Mouse (Mus musculus): Measurements from ENCODE around the gene Rapgef3. TPM values are rescaled to one million over a fixed set of nuclear protein-coding genes. Genes with fewer than 3 reads are reported as not detected.

Rapgef3 gene
- polyA plus RNA-seq, 1 experiment from 2014 or later, result 8.0 TPM

DNA sequence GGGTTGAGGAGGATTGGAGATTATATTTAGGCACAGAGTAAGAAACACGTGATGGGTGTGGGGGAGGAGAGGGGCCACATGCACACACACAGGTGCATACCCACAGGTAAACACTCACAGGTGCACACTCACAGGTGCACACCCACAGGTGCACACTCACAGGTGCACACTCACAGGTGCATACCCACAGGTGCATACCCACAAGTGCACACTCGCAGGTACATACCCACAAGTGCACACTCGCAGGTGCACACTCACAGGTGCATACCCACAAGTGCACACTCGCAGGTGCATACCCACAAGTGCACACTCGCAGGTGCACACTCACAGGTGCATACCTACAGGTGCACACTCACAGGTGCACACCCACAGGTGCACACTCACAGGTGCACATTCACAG, 42.6 kb upstream of the Rapgef3 start:
- peaks cover 15% of the 10 kb centered on the region for H3K4me1 ChIP-seq (ENCODE audit: control insufficient read depth, insufficient read depth, low read length)
- H3K9ac ChIP-seq (ENCODE audit: low read depth, low read length), result no peak overlapping the region
- no peak for ATAC-seq (ENCODE audit: low read depth)
- H3K4me3 ChIP-seq (ENCODE audit: low read depth, low read length), result no peak overlapping the region
- H3K27me3 ChIP-seq (replicated peaks; ENCODE audit: control insufficient read depth, insufficient read depth, low read length), result no peaks in the 10 kb centered on the region
- H3K36me3 ChIP-seq (ENCODE audit: control insufficient read depth, insufficient read depth, low read length), result peaks cover 55% of the 10 kb centered on the region
- no peak for DNase-seq (ENCODE audit: low spot score)
- H3K27ac ChIP-seq (replicated peaks; ENCODE audit: low read depth, low read length), result no peak overlapping the region
- H3K4me2 ChIP-seq (ENCODE audit: low read depth, low read length), result no peak overlapping the region
- no peaks in the 10 kb centered on the region for H3K9me3 ChIP-seq (ENCODE audit: control insufficient read depth, low read length)
- WGBS, result 93% methylated on average over 5 of the region's 5 CpGs

DNA sequence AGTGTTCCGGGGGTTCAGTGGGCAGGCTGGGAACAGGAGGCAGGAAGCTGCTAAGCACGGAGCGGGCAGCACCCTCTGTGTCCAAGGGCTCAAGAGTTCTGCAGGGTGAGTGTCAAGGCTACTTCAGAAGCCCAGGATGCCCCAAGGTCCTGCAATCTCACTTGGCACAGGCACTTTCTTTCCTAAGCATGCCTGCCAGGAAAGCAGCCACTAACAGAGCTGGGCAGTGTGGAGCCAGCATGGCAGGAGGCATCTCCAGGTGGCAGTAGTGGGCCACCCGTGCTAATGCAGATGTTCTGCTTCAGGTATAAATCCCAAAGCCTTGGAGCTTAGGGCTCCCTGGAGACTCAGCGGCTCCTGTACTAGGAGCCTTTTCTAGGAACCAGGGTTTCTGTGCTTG, 42.2 kb upstream of the Rapgef3 start:
- H3K9ac ChIP-seq (ENCODE audit: low read depth, low read length), result no peak overlapping the region
- H3K27ac ChIP-seq (replicated peaks; ENCODE audit: low read depth, low read length), result no peak overlapping the region
- ATAC-seq (ENCODE audit: low read depth), result no peak
- H3K27me3 ChIP-seq (replicated peaks; ENCODE audit: control insufficient read depth, insufficient read depth, low read length), result no peaks in the 10 kb centered on the region
- WGBS, result 82% methylated on average over 5 of the region's 5 CpGs
- H3K4me3 ChIP-seq (ENCODE audit: low read depth, low read length), result no peak overlapping the region
- H3K4me1 ChIP-seq (ENCODE audit: control insufficient read depth, insufficient read depth, low read length), result peaks cover 15% of the 10 kb centered on the region
- peaks cover 59% of the 10 kb centered on the region for H3K36me3 ChIP-seq (ENCODE audit: control insufficient read depth, insufficient read depth, low read length)
- DNase-seq (ENCODE audit: low spot score), result peak; percentile 44
- no peaks in the 10 kb centered on the region for H3K9me3 ChIP-seq (ENCODE audit: control insufficient read depth, low read length)
- no peak overlapping the region for H3K4me2 ChIP-seq (ENCODE audit: low read depth, low read length)

GRCm38 (mm10) chr15:97809206-97809605, 41.4 kb upstream of the Rapgef3 start:
- Histone ChIP-seq H3K9ac (ENCODE audit: low read depth, low read length) (no peak overlapping the region), H3K4me1 (ENCODE audit: control insufficient read depth, insufficient read depth, low read length) (peaks cover 11% of the 10 kb centered on the region), H3K36me3 (ENCODE audit: control insufficient read depth, insufficient read depth, low read length) (peaks cover 63% of the 10 kb centered on the region), H3K4me2 (ENCODE audit: low read depth, low read length) (no peak overlapping the region), H3K4me3 (ENCODE audit: low read depth, low read length) (no peak overlapping the region), H3K27ac (replicated peaks; ENCODE audit: low read depth, low read length) (no peak overlapping the region), H3K9me3 (ENCODE audit: control insufficient read depth, low read length) (no peaks in the 10 kb centered on the region), H3K27me3 (replicated peaks; ENCODE audit: control insufficient read depth, insufficient read depth, low read length) (no peaks in the 10 kb centered on the region)
- ATAC-seq (ENCODE audit: low read depth) (no peak), DNase-seq (ENCODE audit: low spot score) (no peak)
- WGBS, result 81% methylated on average over 14 of the region's 14 CpGs

DNA sequence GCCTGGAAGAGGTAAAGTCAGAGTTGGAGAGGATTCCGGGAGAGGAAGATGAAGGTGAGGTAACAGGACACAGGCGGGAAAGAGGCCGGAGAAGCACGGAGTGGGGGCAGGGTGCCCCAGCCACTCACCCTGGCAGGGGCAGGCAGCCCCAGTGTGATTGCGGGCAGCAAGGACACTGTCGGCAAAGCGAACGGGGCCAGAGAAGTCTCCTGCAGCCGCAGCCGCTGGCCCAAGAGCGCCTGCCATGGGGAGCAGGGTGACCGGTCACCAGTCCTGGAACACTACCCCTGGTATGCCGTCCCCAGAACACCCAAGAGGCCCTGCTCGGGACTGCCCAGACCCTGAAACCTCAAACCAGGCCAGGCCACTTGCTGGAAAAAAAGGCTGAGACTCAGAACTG, 40.8 kb upstream of the Rapgef3 start:
- DNase-seq (ENCODE audit: low spot score), result no peak
- Histone ChIP-seq H3K4me3 (ENCODE audit: low read depth, low read length) (no peak overlapping the region), H3K4me2 (ENCODE audit: low read depth, low read length) (no peak overlapping the region), H3K9me3 (ENCODE audit: control insufficient read depth, low read length) (no peaks in the 10 kb centered on the region), H3K4me1 (ENCODE audit: control insufficient read depth, insufficient read depth, low read length) (peaks cover 4% of the 10 kb centered on the region), H3K36me3 (ENCODE audit: control insufficient read depth, insufficient read depth, low read length) (peaks cover 63% of the 10 kb centered on the region), H3K27ac (replicated peaks; ENCODE audit: low read depth, low read length) (no peak overlapping the region), H3K27me3 (replicated peaks; ENCODE audit: control insufficient read depth, insufficient read depth, low read length) (no peaks in the 10 kb centered on the region), H3K9ac (ENCODE audit: low read depth, low read length) (no peak overlapping the region)
- no peak for ATAC-seq (ENCODE audit: low read depth)
- 90% methylated on average over 14 of the region's 14 CpGs for WGBS

- H3K27me3 ChIP-seq (replicated peaks; ENCODE audit: control insufficient read depth, insufficient read depth, low read length), result no peaks in the 10 kb centered on the region
- H3K9ac ChIP-seq (ENCODE audit: low read depth, low read length), result no peak overlapping the region
- no peaks in the 10 kb centered on the region for H3K4me1 ChIP-seq (ENCODE audit: control insufficient read depth, insufficient read depth, low read length)
- peaks cover 63% of the 10 kb centered on the region for H3K36me3 ChIP-seq (ENCODE audit: control insufficient read depth, insufficient read depth, low read length)
- H3K27ac ChIP-seq (replicated peaks; ENCODE audit: low read depth, low read length), result no peak overlapping the region
- no peaks in the 10 kb centered on the region for H3K9me3 ChIP-seq (ENCODE audit: control insufficient read depth, low read length)
- no peak overlapping the region for H3K4me2 ChIP-seq (ENCODE audit: low read depth, low read length)
- ATAC-seq (ENCODE audit: low read depth) (no peak), DNase-seq (ENCODE audit: low spot score) (no peak)
- no peak overlapping the region for H3K4me3 ChIP-seq (ENCODE audit: low read depth, low read length)
- 77% methylated on average over 12 of the region's 12 CpGs for WGBS
These were observed 40.1 kb upstream of the Rapgef3 start for GRCm38 (mm10) chr15:97807867-97808266.

DNA sequence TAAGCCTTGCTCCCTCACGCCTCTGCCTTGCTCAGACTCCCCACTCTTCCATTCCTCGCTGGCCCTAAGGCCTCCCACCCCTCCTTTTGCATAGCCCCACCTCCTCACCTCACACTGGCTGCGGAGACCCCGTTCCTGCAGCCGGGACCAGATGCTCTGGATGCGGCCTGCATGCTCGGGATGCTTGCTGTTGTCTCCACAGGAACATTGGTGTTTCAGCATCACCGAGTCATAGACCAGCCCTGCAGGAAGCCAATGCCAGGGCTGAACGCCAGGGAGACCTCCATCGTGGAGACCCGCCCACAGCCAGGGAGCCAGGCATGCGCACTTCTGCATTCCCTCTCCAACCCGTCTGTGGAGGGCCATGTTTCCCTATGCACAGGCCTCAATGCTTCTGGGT, 34.8 kb upstream of the Rapgef3 start:
- H3K27ac ChIP-seq (replicated peaks; ENCODE audit: low read depth, low read length), result no peak overlapping the region
- WGBS, result 28% methylated on average over 11 of the region's 13 CpGs
- peak; percentile 53 for DNase-seq (ENCODE audit: low spot score)
- H3K4me2 ChIP-seq (ENCODE audit: low read depth, low read length), result peak overlapping the region; percentile 21
- no peak overlapping the region for H3K9ac ChIP-seq (ENCODE audit: low read depth, low read length)
- H3K4me1 ChIP-seq (ENCODE audit: control insufficient read depth, insufficient read depth, low read length), result no peaks in the 10 kb centered on the region
- ATAC-seq (ENCODE audit: low read depth), result peak; percentile 47; the same call in 1 of the 2 replicates
- H3K9me3 ChIP-seq (ENCODE audit: control insufficient read depth, low read length), result no peaks in the 10 kb centered on the region
- H3K27me3 ChIP-seq (replicated peaks; ENCODE audit: control insufficient read depth, insufficient read depth, low read length), result no peaks in the 10 kb centered on the region
- H3K36me3 ChIP-seq (ENCODE audit: control insufficient read depth, insufficient read depth, low read length), result peaks cover 74% of the 10 kb centered on the region
- no peak overlapping the region for H3K4me3 ChIP-seq (ENCODE audit: low read depth, low read length)

DNA sequence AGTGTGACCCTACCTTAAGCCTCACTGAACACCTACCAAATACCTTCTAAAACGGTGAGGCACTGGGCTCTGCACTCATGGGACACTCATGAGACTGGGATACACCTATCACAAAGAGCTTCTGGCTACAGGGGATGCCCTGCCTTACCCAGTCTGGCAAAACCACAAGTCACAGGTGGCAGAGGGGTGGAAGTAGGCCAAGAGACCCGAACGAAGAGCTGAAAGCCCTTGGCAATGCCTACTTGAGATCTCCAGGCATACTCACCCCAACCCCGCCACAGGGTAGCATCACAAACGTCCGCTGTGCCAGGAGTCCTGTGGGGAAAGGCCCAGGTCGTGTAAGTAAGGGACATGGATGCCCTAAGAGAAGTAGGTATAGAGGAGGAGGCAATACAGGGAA, 34.0 kb upstream of the Rapgef3 start:
- Histone ChIP-seq H3K9me3 (ENCODE audit: control insufficient read depth, low read length) (no peaks in the 10 kb centered on the region), H3K4me2 (ENCODE audit: low read depth, low read length) (no peak overlapping the region), H3K4me3 (ENCODE audit: low read depth, low read length) (no peak overlapping the region), H3K27ac (replicated peaks; ENCODE audit: low read depth, low read length) (no peak overlapping the region), H3K27me3 (replicated peaks; ENCODE audit: control insufficient read depth, insufficient read depth, low read length) (no peaks in the 10 kb centered on the region), H3K4me1 (ENCODE audit: control insufficient read depth, insufficient read depth, low read length) (no peaks in the 10 kb centered on the region), H3K9ac (ENCODE audit: low read depth, low read length) (no peak overlapping the region), H3K36me3 (ENCODE audit: control insufficient read depth, insufficient read depth, low read length) (peaks cover 75% of the 10 kb centered on the region)
- no peak for DNase-seq (ENCODE audit: low spot score)
- ATAC-seq (ENCODE audit: low read depth), result no peak
- WGBS, result 84% methylated on average over 7 of the region's 7 CpGs

- no peak overlapping the region for H3K9ac ChIP-seq (ENCODE audit: low read depth, low read length)
- DNase-seq (ENCODE audit: low spot score) (no peak), ATAC-seq (ENCODE audit: low read depth) (no peak)
- WGBS, result 84% methylated on average over 10 of the region's 13 CpGs
- H3K9me3 ChIP-seq (ENCODE audit: control insufficient read depth, low read length), result no peaks in the 10 kb centered on the region
- no peak overlapping the region for H3K4me2 ChIP-seq (ENCODE audit: low read depth, low read length)
- no peaks in the 10 kb centered on the region for H3K4me1 ChIP-seq (ENCODE audit: control insufficient read depth, insufficient read depth, low read length)
- H3K27ac ChIP-seq (replicated peaks; ENCODE audit: low read depth, low read length), result no peak overlapping the region
- H3K27me3 ChIP-seq (replicated peaks; ENCODE audit: control insufficient read depth, insufficient read depth, low read length), result no peaks in the 10 kb centered on the region
- peaks cover 76% of the 10 kb centered on the region for H3K36me3 ChIP-seq (ENCODE audit: control insufficient read depth, insufficient read depth, low read length)
- no peak overlapping the region for H3K4me3 ChIP-seq (ENCODE audit: low read depth, low read length)
These were observed 33.1 kb upstream of the Rapgef3 start for GRCm38 (mm10) chr15:97800853-97801252.

- ATAC-seq (ENCODE audit: low read depth) (no peak), DNase-seq (ENCODE audit: low spot score) (no peak)
- H3K4me2 ChIP-seq (ENCODE audit: low read depth, low read length), result no peak overlapping the region
- no peaks in the 10 kb centered on the region for H3K9me3 ChIP-seq (ENCODE audit: control insufficient read depth, low read length)
- H3K27ac ChIP-seq (replicated peaks; ENCODE audit: low read depth, low read length), result no peak overlapping the region
- H3K4me1 ChIP-seq (ENCODE audit: control insufficient read depth, insufficient read depth, low read length), result no peaks in the 10 kb centered on the region
- no peak overlapping the region for H3K4me3 ChIP-seq (ENCODE audit: low read depth, low read length)
- H3K27me3 ChIP-seq (replicated peaks; ENCODE audit: control insufficient read depth, insufficient read depth, low read length), result no peaks in the 10 kb centered on the region
- H3K9ac ChIP-seq (ENCODE audit: low read depth, low read length), result no peak overlapping the region
- H3K36me3 ChIP-seq (ENCODE audit: control insufficient read depth, insufficient read depth, low read length), result peaks cover 78% of the 10 kb centered on the region
- 88% methylated on average over 11 of the region's 11 CpGs for WGBS
These were observed 31.7 kb upstream of the Rapgef3 start for GRCm38 (mm10) chr15:97799446-97799845.
